8 mouse cellular contexts compared by ENCODE assay signal in the genomic region with DNA sequence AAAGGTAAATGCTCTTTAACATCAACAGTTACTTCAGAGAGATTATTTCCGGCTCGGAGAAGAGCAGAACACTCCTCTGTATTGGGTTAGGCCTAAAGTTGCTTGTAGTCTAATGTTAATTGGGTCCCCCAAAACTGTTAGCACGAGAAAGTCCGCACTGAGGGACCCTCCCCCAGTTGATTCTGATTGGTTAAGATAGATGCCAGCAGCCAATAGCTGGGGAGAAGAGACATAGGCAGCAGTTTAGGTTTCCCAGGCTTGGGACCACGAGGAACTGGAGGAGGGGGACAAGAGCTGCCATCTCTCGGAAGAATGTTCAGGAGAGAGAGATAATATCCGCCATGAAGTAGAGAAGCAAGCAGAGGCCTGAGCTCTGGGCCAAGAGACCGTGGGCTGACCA. TPM values are rescaled to one million over a fixed set of nuclear protein-coding genes. Genes with fewer than 3 reads are reported as not detected.
DNase-seq lines count a peak whose midpoint lies in the region; ATAC-seq and TF ChIP-seq lines count a peak whose summit lies in the region.

No protein-coding gene starts in this region.

- H3K27ac ChIP-seq in intestine, embryonic 14.5 days (ENCODE audit: low read depth) = no peak overlapping the region
- no peak overlapping the region for H3K27ac ChIP-seq in intestine, postnatal 0 days (ENCODE audit: low read depth, low read length)
- no peak overlapping the region; the same call in 1 of the 2 replicates for H3K27ac ChIP-seq in ES-E14 (ENCODE audit: insufficient read depth, low read depth, low read length, poor library complexity, severe bottlenecking)
- H3K27ac ChIP-seq in forebrain, embryonic 16.5 days (ENCODE audit: low read length) = no peak overlapping the region
- H3K27ac ChIP-seq in liver, embryonic 15.5 days (replicated peaks) = no peak overlapping the region

- H3K4me3 ChIP-seq in intestine, embryonic 14.5 days (ENCODE audit: low read depth, low read length) = peak overlapping the region; percentile 13; the same call in 1 of the 2 replicates
- no peak overlapping the region for H3K4me3 ChIP-seq in intestine, postnatal 0 days (ENCODE audit: low read depth, low read length)
- H3K4me3 ChIP-seq in ES-E14 (ENCODE audit: insufficient read depth in 1 of 2, low read depth in 1 of 2, low read length in 2 of 2, poor library complexity in 1 of 2, severe bottlenecking in 1 of 2) = peak overlapping the region; percentile 68 to 70
- H3K4me3 ChIP-seq in forebrain, embryonic 16.5 days (replicated peaks; ENCODE audit: low read length) = no peak overlapping the region
- no peak overlapping the region for H3K4me3 ChIP-seq in liver, embryonic 15.5 days (replicated peaks)

- no peaks in the 10 kb centered on the region for H3K27me3 ChIP-seq in intestine, embryonic 14.5 days (replicated peaks; ENCODE audit: control insufficient read depth, insufficient read depth, low read length)
- no peaks in the 10 kb centered on the region for H3K27me3 ChIP-seq in intestine, postnatal 0 days (replicated peaks; ENCODE audit: control insufficient read depth, insufficient read depth, low read length)
- H3K27me3 ChIP-seq in forebrain, embryonic 16.5 days (replicated peaks; ENCODE audit: control insufficient read depth, insufficient read depth, low read length) = no peaks in the 10 kb centered on the region
- peaks cover 8% of the 10 kb centered on the region; the same call in 1 of the 2 replicates for H3K27me3 ChIP-seq in liver, embryonic 15.5 days

- H3K36me3 ChIP-seq in intestine, embryonic 14.5 days (ENCODE audit: control insufficient read depth, insufficient read depth, low read length) = no peaks in the 10 kb centered on the region
- H3K36me3 ChIP-seq in intestine, postnatal 0 days (ENCODE audit: control insufficient read depth, insufficient read depth) = no peaks in the 10 kb centered on the region
- no peaks in the 10 kb centered on the region for H3K36me3 ChIP-seq in ES-E14 (ENCODE audit: control insufficient read depth, insufficient read depth, low read length, poor library complexity, severe bottlenecking)
- H3K36me3 ChIP-seq in forebrain, embryonic 16.5 days (ENCODE audit: control insufficient read depth, insufficient read depth) = no peaks in the 10 kb centered on the region
- no peaks in the 10 kb centered on the region for H3K36me3 ChIP-seq in liver, embryonic 15.5 days (replicated peaks)

- 0 out of 2 replicates have a peak, but pooled peaks have one; percentile 50 for ATAC-seq in intestine, embryonic 14.5 days (replicated peaks; ENCODE audit: low FRiP score, low TSS enrichment, low read depth)
- ATAC-seq in intestine, postnatal 0 days = no peak
- ATAC-seq in forebrain, embryonic 16.5 days = peak; percentile 65; the same call in 1 of the 2 replicates
- no peak for ATAC-seq in liver, embryonic 15.5 days (ENCODE audit: insufficient read depth)
- no peak for ATAC-seq in megakaryocyte, adult 5-6 weeks (ENCODE audit: poor library complexity, severe bottlenecking)

- TF ChIP-seq CTCF in intestine, postnatal 0 days (IDR thresholded peaks at IDR 0.05; ENCODE audit: low read depth) = no peak

- in situ Hi-C loops in ES-E14 (cut with MboI; ENCODE audit: low sequenced_read_pairs in 2 of 2, unreplicated experiment in 2 of 2) = no loop called here

- WGBS in intestine, embryonic 14.5 days = 28% methylated on average over 8 of the region's 8 CpGs
- 40% methylated on average over 8 of the region's 8 CpGs for WGBS in intestine, postnatal 0 days
- WGBS in forebrain, embryonic 16.5 days = 38% methylated on average over 8 of the region's 8 CpGs
- WGBS in liver, embryonic 15.5 days (ENCODE audit: insufficient replicate concordance) = 33% methylated on average over 8 of the region's 8 CpGs

- H3K4me1 ChIP-seq in intestine, embryonic 14.5 days (replicated peaks; ENCODE audit: control insufficient read depth, insufficient read depth, low read length) = no peaks in the 10 kb centered on the region
- no peaks in the 10 kb centered on the region for H3K4me1 ChIP-seq in intestine, postnatal 0 days (replicated peaks; ENCODE audit: control insufficient read depth, insufficient read depth, low read length)
- peaks cover 2 to 5% of the 10 kb centered on the region in 2 experiments; a peak in 3 of 4 replicates for H3K4me1 ChIP-seq in ES-E14 (ENCODE audit: control insufficient read depth in 2 of 2, insufficient read depth in 2 of 2, low read length in 2 of 2, poor library complexity in 1 of 2)
- no peaks in the 10 kb centered on the region for H3K4me1 ChIP-seq in forebrain, embryonic 16.5 days (replicated peaks; ENCODE audit: control insufficient read depth, insufficient read depth, low read length)
- 0 out of 2 replicates have a peak, but pooled peaks cover 4% of the 10 kb centered on the region for H3K4me1 ChIP-seq in liver, embryonic 15.5 days (replicated peaks)

- H3K9ac ChIP-seq in intestine, embryonic 14.5 days (ENCODE audit: low read length) = no peak overlapping the region
- H3K9ac ChIP-seq in intestine, postnatal 0 days (ENCODE audit: low read depth, low read length) = no peak overlapping the region
- H3K9ac ChIP-seq in ES-E14 (ENCODE audit: insufficient read depth, low read depth, low read length, poor library complexity, severe bottlenecking) = peak overlapping the region; percentile 64
- H3K9ac ChIP-seq in forebrain, embryonic 16.5 days (replicated peaks; ENCODE audit: low read depth, low read length) = no peak overlapping the region
- no peak overlapping the region for H3K9ac ChIP-seq in liver, embryonic 15.5 days

- no peak for DNase-seq in intestine, embryonic 14.5 days (ENCODE audit: low spot score)
- peak; percentile 42 for DNase-seq in ES-E14 (ENCODE audit: low read depth, low spot score)
- DNase-seq in ovary, adult 18-20 months (ENCODE audit: low spot score) = no peak
- DNase-seq in cerebellum, postnatal 14 days = no peak

- H3K9me3 ChIP-seq in intestine, embryonic 14.5 days (ENCODE audit: control insufficient read depth, low read length) = no peaks in the 10 kb centered on the region
- no peaks in the 10 kb centered on the region for H3K9me3 ChIP-seq in intestine, postnatal 0 days (ENCODE audit: control insufficient read depth)
- H3K9me3 ChIP-seq in ES-E14 (ENCODE audit: control insufficient read depth, insufficient read depth, low read depth, low read length) = no peaks in the 10 kb centered on the region
- no peaks in the 10 kb centered on the region for H3K9me3 ChIP-seq in forebrain, embryonic 16.5 days (ENCODE audit: control insufficient read depth, low read length)
- no peaks in the 10 kb centered on the region for H3K9me3 ChIP-seq in liver, embryonic 15.5 days (replicated peaks)

- peak overlapping the region; percentile 37; the same call in 1 of the 2 replicates for H3K4me2 ChIP-seq in intestine, embryonic 14.5 days (ENCODE audit: low read length)
- no peak overlapping the region; the same call in 1 of the 2 replicates for H3K4me2 ChIP-seq in intestine, postnatal 0 days (replicated peaks; ENCODE audit: low read depth)
- H3K4me2 ChIP-seq in forebrain, embryonic 16.5 days (ENCODE audit: low read length) = peak overlapping the region; percentile 15
- peak overlapping the region; percentile 10; the same call in 1 of the 2 replicates for H3K4me2 ChIP-seq in liver, embryonic 15.5 days

TF ChIP-seq in ES-E14, 5 proteins besides CTCF, POLR2A, EP300 and RAD21:
- no peak for TF ChIP-seq HCFC1 (IDR thresholded peaks at IDR 0.05; ENCODE audit: borderline replicate concordance, insufficient read depth, low read length)
- peak; percentile 76; the same call in 1 of the 2 replicates for TF ChIP-seq CHD2 (IDR thresholded peaks at IDR 0.05; ENCODE audit: low read depth, low read length)

RNA-seq across cellular contexts. Expression of a gene that starts 28.5 kb away (rescaled TPM):
- 7.0 and 7.7 TPM in 2 replicates for polyA plus RNA-seq in intestine, embryonic 14.5 days (2014; fragmentation: Nextera tagmentation; extraction: Ambion mirVana)
- polyA plus RNA-seq in intestine, postnatal 0 days (2015; fragmentation: Nextera tagmentation; extraction: Ambion mirVana) = 11.3 and 12.0 TPM in 2 replicates
- 39.3 and 53.4 TPM in 2 replicates for total RNA-seq in ES-E14 (2012; rRNA removed)
- 21.3 and 23.0 TPM in 2 replicates for polyA plus RNA-seq in forebrain, embryonic 16.5 days (2015; fragmentation: Nextera tagmentation; extraction: Ambion mirVana)
- 22.0 and 24.2 TPM in 2 replicates for polyA plus RNA-seq in liver, embryonic 15.5 days (2015; fragmentation: Nextera tagmentation; extraction: Ambion mirVana)
- 12.1 and 13.2 TPM in 2 replicates for total RNA-seq in megakaryocyte, adult 5-6 weeks (2015)
- 4.4 and 7.6 TPM in 2 replicates for total RNA-seq in megakaryocyte, adult 5-6 weeks (2017)

Comparison
In these comparisons a context has a peak if more than half of its experiments do, and no peak if none do; other contexts are left out.
1. ATAC-seq: peak in intestine, embryonic 14.5 days (single experiment) and forebrain, embryonic 16.5 days (single experiment); none in intestine, postnatal 0 days (single experiment), liver, embryonic 15.5 days (single experiment) and megakaryocyte, adult 5-6 weeks (single experiment).
2. H3K4me3 ChIP-seq: peak in intestine, embryonic 14.5 days (single experiment) and ES-E14 (2 of 2); none in intestine, postnatal 0 days (single experiment), forebrain, embryonic 16.5 days (single experiment) and liver, embryonic 15.5 days (single experiment).